Mouse (Mus musculus) cortical plate, adult 2 months (tissue): ENCODE results near the gene H2afy. TPM values are rescaled to one million over a fixed set of nuclear protein-coding genes. Genes with fewer than 3 reads are reported as not detected.

ENCODE experiments used
- H3K27ac ChIP-seq: fragments of 200-500 bp; 2 replicates; pipeline ENCODE4 v1.5.1; 2012; ENCODE audit warnings: low read length, control low read depth, inconsistent platforms; ENCODE audit not compliant: insufficient read depth
- H3K4me1 ChIP-seq: fragments of 200-500 bp; 2 replicates; pipeline ENCODE4 v1.6.1; 2011; ENCODE audit warnings: low read length; ENCODE audit not compliant: control insufficient read depth, insufficient read depth
- H3K4me3 ChIP-seq: fragments of 200-500 bp; 2 replicates; pipeline ENCODE4 v1.5.1; 2011; ENCODE audit warnings: mild to moderate bottlenecking, low read length, control low read depth; ENCODE audit not compliant: insufficient read depth
- CTCF ChIP-seq: fragments of 200-500 bp; IDR thresholded peaks from 2 replicates; pipeline ENCODE4 v1.5.1; 2011; ENCODE audit warnings: mild to moderate bottlenecking, control low read depth, low read length; ENCODE audit not compliant: insufficient read depth; ENCODE audit errors: extremely low read depth
- POLR2A ChIP-seq: fragments of 200-500 bp; IDR thresholded peaks from 2 replicates; pipeline ENCODE4 v1.6.1; 2011; ENCODE audit warnings: mild to moderate bottlenecking, low read length, control low read depth; ENCODE audit not compliant: insufficient read depth; ENCODE audit errors: extremely low read depth
- polyA plus RNA-seq: library from polyadenylated mRNA; depleted of rRNA; stranded (reverse); fragments of >200 nt; gene quantifications from 2 replicates; pipeline ENCODE4 v1.2.3, GENCODE M21; 2012

H2afy gene
- polyA plus RNA-seq, 1 experiment = 110 TPM

- Histone ChIP-seq H3K4me3 (no peak overlapping the region), H3K27ac (no peak overlapping the region), H3K4me1 (peaks cover 11% of the 10 kb centered on the region)
- no peak for TF ChIP-seq CTCF
- TF ChIP-seq POLR2A = no peak
Measured at GRCm38 (mm10) chr13:56113431-56114248, 22.5 kb downstream of the H2afy start.

- Histone ChIP-seq H3K27ac (no peak overlapping the region), H3K4me1 (peaks cover 8% of the 10 kb centered on the region)
Measured at GRCm38 (mm10) chr13:56112980-56113379, 23.2 kb downstream of the H2afy start.

GRCm38 (mm10) chr13:56112496-56112895 is 23.7 kb downstream of the H2afy start:
- Histone ChIP-seq H3K27ac (no peak overlapping the region), H3K4me3 (no peak overlapping the region), H3K4me1 (peaks cover 8% of the 10 kb centered on the region)
- no peak for TF ChIP-seq CTCF
- no peak for TF ChIP-seq POLR2A

More at GRCm38 (mm10) chr13:56112980-56113379, 23.2 kb downstream of the H2afy start:
- TF ChIP-seq CTCF = no peak
- TF ChIP-seq POLR2A = no peak
- no peak overlapping the region for H3K4me3 ChIP-seq

- Histone ChIP-seq H3K27ac (no peak overlapping the region), H3K4me1 (peaks cover 8% of the 10 kb centered on the region), H3K4me3 (no peak overlapping the region)
- no peak for TF ChIP-seq POLR2A
- TF ChIP-seq CTCF = no peak
Measured at GRCm38 (mm10) chr13:56111601-56112000, 24.6 kb downstream of the H2afy start.

- Histone ChIP-seq H3K4me3 (no peak overlapping the region), H3K27ac (no peak overlapping the region), H3K4me1 (peaks cover 6% of the 10 kb centered on the region)
- TF ChIP-seq CTCF = no peak
- no peak for TF ChIP-seq POLR2A
Measured at GRCm38 (mm10) chr13:56110694-56111531, 25.2 kb downstream of the H2afy start.

- TF ChIP-seq CTCF (no peak), POLR2A (no peak)
- Histone ChIP-seq H3K27ac (no peak overlapping the region), H3K4me1 (peaks cover 6% of the 10 kb centered on the region), H3K4me3 (no peak overlapping the region)
Measured at GRCm38 (mm10) chr13:56109703-56110102, 26.5 kb downstream of the H2afy start.

GRCm38 (mm10) chr13:56108849-56109519 is 27.2 kb downstream of the H2afy start:
- H3K4me3 ChIP-seq = no peak overlapping the region
- H3K27ac ChIP-seq = no peak overlapping the region
- TF ChIP-seq CTCF = no peak
- no peak for TF ChIP-seq POLR2A
- peaks cover 7% of the 10 kb centered on the region for H3K4me1 ChIP-seq

GRCm38 (mm10) chr13:56104971-56105391 is 31.2 kb downstream of the H2afy start:
- Histone ChIP-seq H3K4me1 (peaks cover 3% of the 10 kb centered on the region; the same call in 1 of the 2 replicates), H3K4me3 (no peak overlapping the region), H3K27ac (no peak overlapping the region)
- TF ChIP-seq POLR2A (no peak), CTCF (no peak)
